Mouse (Mus musculus) regulatory T cell (primary cell): Measurements from ENCODE around the gene Atp11c.

Experiments
- in situ Hi-C: fragments of 300-600 bp; cut with MboI, MseI; formaldehyde crosslinking; loops from one replicate; pipeline ENCODE4 v1.15.1; 2025; ENCODE audit warnings: high pct_unique_total_duplicates

Atp11c gene

GRCm38 (mm10) chrX:60592598-60592997 is at the start of gene Atp11c:
TSS of gene Atp11c (minus strand) at chrX:60592698.
- in situ Hi-C loops = no loop called here

- in situ Hi-C loops = loop anchor here (5.0 kb wide), 1 partner anchor 92 kb away; no protein-coding TSS in a partner anchor
Measured at GRCm38 (mm10) chrX:60609202-60609601, 16.7 kb upstream of the Atp11c start.

GRCm38 (mm10) chrX:60570539-60570938 is 22.0 kb downstream of the Atp11c start:
- in situ Hi-C loops = no loop called here

GRCm38 (mm10) chrX:60569047-60569446 is 23.5 kb downstream of the Atp11c start:
- in situ Hi-C loops = no loop called here

GRCm38 (mm10) chrX:60555242-60555641 is 37.3 kb downstream of the Atp11c start:
- in situ Hi-C loops = no loop called here

- in situ Hi-C loops = no loop called here
Measured at GRCm38 (mm10) chrX:60547444-60548304, 44.8 kb downstream of the Atp11c start.

- in situ Hi-C loops = no loop called here
Measured at GRCm38 (mm10) chrX:60547098-60547443, 45.4 kb downstream of the Atp11c start.

GRCm38 (mm10) chrX:60545906-60546305 is 46.6 kb downstream of the Atp11c start:
- in situ Hi-C loops = no loop called here

- in situ Hi-C loops = no loop called here
Measured at GRCm38 (mm10) chrX:60545444-60545843, 47.1 kb downstream of the Atp11c start.

GRCm38 (mm10) chrX:60544098-60544497 is 48.4 kb downstream of the Atp11c start:
- in situ Hi-C loops = no loop called here

GRCm38 (mm10) chrX:60542901-60543300 is 49.6 kb downstream of the Atp11c start:
- in situ Hi-C loops = no loop called here

- in situ Hi-C loops = no loop called here
Measured at GRCm38 (mm10) chrX:60539149-60539548, 53.3 kb downstream of the Atp11c start, which contains the start of gene Gm7073. TSS of gene Gm7073 (minus strand) at chrX:60539249.

GRCm38 (mm10) chrX:60503995-60504394 is 88.5 kb downstream of the Atp11c start:
- in situ Hi-C loops = no loop called here

GRCm38 (mm10) chrX:60497750-60498149 is 94.7 kb downstream of the Atp11c start:
- in situ Hi-C loops = no loop called here

- in situ Hi-C loops = no loop called here
Measured at GRCm38 (mm10) chrX:60495308-60495707, 97.2 kb downstream of the Atp11c start.

- in situ Hi-C loops = no loop called here
Measured at GRCm38 (mm10) chrX:60463786-60464185, 128.7 kb downstream of the Atp11c start.

- in situ Hi-C loops = no loop called here
Measured at GRCm38 (mm10) chrX:60414563-60415111, 177.9 kb downstream of the Atp11c start.

GRCm38 (mm10) chrX:60405681-60406080 is 186.8 kb downstream of the Atp11c start:
- in situ Hi-C loops = no loop called here

- in situ Hi-C loops = no loop called here
Measured at GRCm38 (mm10) chrX:60404668-60405044, 187.8 kb downstream of the Atp11c start.

- in situ Hi-C loops = no loop called here
Measured at GRCm38 (mm10) chrX:60403764-60404667, 188.5 kb downstream of the Atp11c start.

- in situ Hi-C loops = no loop called here
Measured at GRCm38 (mm10) chrX:60403062-60403763, 189.3 kb downstream of the Atp11c start.
